Mouse (Mus musculus): Measurements from ENCODE around the gene Rnf216.

DNA sequence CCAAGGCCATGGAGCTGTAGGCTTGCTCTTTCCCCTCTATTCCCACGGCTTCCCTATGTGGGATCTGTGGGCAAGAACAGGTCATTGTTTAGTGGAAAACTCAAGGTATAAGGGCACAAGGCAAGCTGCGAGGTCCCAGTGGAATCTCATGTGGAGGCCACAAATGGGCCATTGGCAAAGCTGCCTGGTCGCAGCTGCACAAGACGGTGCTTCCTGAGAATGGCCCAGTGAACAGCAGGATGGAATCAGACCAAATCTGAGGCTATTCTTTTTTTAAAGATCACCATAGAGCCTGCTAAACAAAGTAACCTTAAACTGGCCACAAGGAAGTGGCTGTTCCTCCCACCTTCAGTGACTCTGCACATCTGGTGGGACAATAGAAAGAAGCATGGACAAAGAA lies 77.5 kb downstream of the Rnf216 start:
- TF ChIP-seq POLR2A (IDR thresholded peaks at IDR 0.05; ENCODE audit: borderline replicate concordance, control insufficient read depth, low read depth, low read length) (no peak), CTCF (IDR thresholded peaks at IDR 0.05; ENCODE audit: control insufficient read depth, insufficient read depth, low read length) (no peak)
